Mouse (Mus musculus) bone marrow macrophage, adult 2 months (primary cell): Measurements from ENCODE around the gene Hist1h2bj. TPM values are rescaled to one million over a fixed set of nuclear protein-coding genes. Genes with fewer than 3 reads are reported as not detected.

Experiments
- H3K27ac ChIP-seq: 2 replicates; pipeline ENCODE4 v1.5.1; 2012; ENCODE audit warnings: low read depth, low read length; ENCODE audit not compliant: insufficient read depth
- H3K4me1 ChIP-seq: 2 replicates; pipeline ENCODE4 v1.6.1; 2012; ENCODE audit warnings: low read length; ENCODE audit not compliant: control insufficient read depth, insufficient read depth
- H3K4me3 ChIP-seq: 2 replicates; pipeline ENCODE4 v1.5.1; 2012; ENCODE audit warnings: mild to moderate bottlenecking, low read length, moderate library complexity; ENCODE audit not compliant: insufficient read depth
- CTCF ChIP-seq: IDR thresholded peaks from 2 replicates; pipeline ENCODE4 v1.5.1; 2012; ENCODE audit warnings: low read depth, mild to moderate bottlenecking, low read length, moderate library complexity
- POLR2A ChIP-seq: IDR thresholded peaks from 2 replicates; pipeline ENCODE4 v1.6.1; 2012; ENCODE audit warnings: mild to moderate bottlenecking, low read depth, low read length, borderline replicate concordance
- polyA plus RNA-seq: library from polyadenylated mRNA; stranded (reverse); fragments of >200 nt; gene quantifications from 2 replicates; pipeline ENCODE4 v1.2.4, GENCODE M21; 2012; ENCODE audit not compliant: missing spikeins, insufficient read depth, insufficient read length

The Hist1h2bj gene
- polyA plus RNA-seq, 1 experiment, result 1.4 TPM

- Histone ChIP-seq H3K4me1 (peaks cover 13% of the 10 kb centered on the region), H3K4me3 (peak overlapping the region; percentile 51), H3K27ac (peak overlapping the region; percentile 55)
- TF ChIP-seq CTCF, result no peak
- TF ChIP-seq POLR2A, result no peak
Observed at GRCm38 (mm10) chr13:22039951-22040463, 3.0 kb upstream of the Hist1h2bj start.

GRCm38 (mm10) chr13:22040464-22041141, 2.4 kb upstream of the Hist1h2bj start:
- Histone ChIP-seq H3K4me1 (peaks cover 13% of the 10 kb centered on the region), H3K27ac (peak overlapping the region; percentile 55)
- TF ChIP-seq POLR2A, result no peak
- TF ChIP-seq CTCF, result no peak

GRCm38 (mm10) chr13:22041142-22041536, 1.9 kb upstream of the Hist1h2bj start, which contains the start of gene Hist1h4i:
TSS of gene Hist1h4i (minus strand) at chr13:22041362.
- peak within 1 kb of the TSS; percentile 66 for H3K4me3 ChIP-seq
- TF ChIP-seq POLR2A, result peak; percentile 16; the same call in 1 of the 2 replicates
- peak within 1 kb of the TSS; percentile 96 for H3K27ac ChIP-seq
- H3K4me1 ChIP-seq, result peaks cover 13% of the 10 kb centered on the region

More at GRCm38 (mm10) chr13:22040464-22041141, 2.4 kb upstream of the Hist1h2bj start:
- H3K4me3 ChIP-seq, result peak overlapping the region; percentile 51

- TF ChIP-seq POLR2A (no peak), CTCF (no peak)
- peak overlapping the region; percentile 66 for H3K4me3 ChIP-seq
- peak overlapping the region; percentile 96 for H3K27ac ChIP-seq
- peaks cover 9% of the 10 kb centered on the region for H3K4me1 ChIP-seq
Observed at GRCm38 (mm10) chr13:22041651-22042567, 1.1 kb upstream of the Hist1h2bj start.

- TF ChIP-seq POLR2A, result no peak
- no peak for TF ChIP-seq CTCF
- Histone ChIP-seq H3K27ac (peak overlapping the region; percentile 53), H3K4me1 (peaks cover 9% of the 10 kb centered on the region), H3K4me3 (peak overlapping the region; percentile 52)
Observed at GRCm38 (mm10) chr13:22043503-22044431, 753 bp downstream of the Hist1h2bj start.

- no peak for TF ChIP-seq CTCF
- TF ChIP-seq POLR2A, result no peak
- Histone ChIP-seq H3K27ac (no peak overlapping the region), H3K4me1 (peaks cover 11% of the 10 kb centered on the region), H3K4me3 (no peak overlapping the region)
Observed at GRCm38 (mm10) chr13:22044432-22045155, 1.6 kb downstream of the Hist1h2bj start.

GRCm38 (mm10) chr13:22045311-22045710, 2.3 kb downstream of the Hist1h2bj start:
- Histone ChIP-seq H3K4me3 (no peak overlapping the region), H3K27ac (no peak overlapping the region), H3K4me1 (peaks cover 7% of the 10 kb centered on the region)
- TF ChIP-seq CTCF (no peak), POLR2A (no peak)

GRCm38 (mm10) chr13:22049041-22049440, 6.0 kb downstream of the Hist1h2bj start:
- Histone ChIP-seq H3K27ac (no peak overlapping the region), H3K4me1 (peaks cover 7% of the 10 kb centered on the region)
- TF ChIP-seq CTCF (no peak), POLR2A (no peak)

More at GRCm38 (mm10) chr13:22049041-22049440, 6.0 kb downstream of the Hist1h2bj start:
- no peak overlapping the region for H3K4me3 ChIP-seq
